Mouse (Mus musculus): ENCODE measurements around the gene S100a8. TPM values are rescaled to one million over a fixed set of nuclear protein-coding genes. Genes with fewer than 3 reads are reported as not detected.
A peak's percentile ranks its signal among the peaks of the same experiment; 100 is the strongest.

S100a8 gene
- not detected in 2 replicates for polyA plus RNA-seq (2012; rRNA removed)

DNA sequence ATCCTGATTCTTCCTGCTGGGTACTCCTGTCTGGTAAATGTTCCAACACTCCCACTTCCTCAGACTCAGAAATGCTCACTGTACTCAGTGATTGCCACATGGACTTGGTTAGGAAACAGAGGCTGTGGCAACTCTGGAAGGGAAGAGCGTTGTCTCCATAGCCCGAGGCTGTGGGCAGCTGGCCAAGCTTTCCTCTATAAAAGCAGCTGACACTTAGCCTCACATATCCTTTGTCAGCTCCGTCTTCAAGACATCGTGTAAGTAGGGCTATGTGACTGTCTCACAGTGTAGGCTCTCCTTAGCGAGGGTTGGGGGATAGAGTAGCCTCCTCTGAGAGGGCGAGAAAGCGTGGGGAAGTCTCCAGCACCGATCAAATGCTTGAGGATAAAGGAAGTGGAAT lies at the start of gene S100a8:
S100a8 (plus strand) TSS at position 133 of the 400 bp plus-strand sequence.
- Histone ChIP-seq H3K27ac (ENCODE audit: control insufficient read depth, insufficient read depth, low read depth, low read length) (no peak within 1 kb of the TSS), H3K27me3 (ENCODE audit: control insufficient read depth, insufficient read depth, low read length) (no peaks in the 10 kb centered on the region), H3K36me3 (ENCODE audit: control insufficient read depth, insufficient read depth, low read length) (no peaks in the 10 kb centered on the region), H3K4me3 (ENCODE audit: control insufficient read depth, low read depth, low read length) (no peak within 1 kb of the TSS), H3K4me1 (ENCODE audit: control insufficient read depth, insufficient read depth, low read length) (no peaks in the 10 kb centered on the region)
- TF ChIP-seq CTCF (IDR thresholded peaks at IDR 0.05; ENCODE audit: control insufficient read depth, insufficient read depth, insufficient replicate concordance, low read depth, low read length), result no peak
- no peak for TF ChIP-seq POLR2A (IDR thresholded peaks at IDR 0.05; ENCODE audit: control insufficient read depth, low read depth, low read length)

DNA sequence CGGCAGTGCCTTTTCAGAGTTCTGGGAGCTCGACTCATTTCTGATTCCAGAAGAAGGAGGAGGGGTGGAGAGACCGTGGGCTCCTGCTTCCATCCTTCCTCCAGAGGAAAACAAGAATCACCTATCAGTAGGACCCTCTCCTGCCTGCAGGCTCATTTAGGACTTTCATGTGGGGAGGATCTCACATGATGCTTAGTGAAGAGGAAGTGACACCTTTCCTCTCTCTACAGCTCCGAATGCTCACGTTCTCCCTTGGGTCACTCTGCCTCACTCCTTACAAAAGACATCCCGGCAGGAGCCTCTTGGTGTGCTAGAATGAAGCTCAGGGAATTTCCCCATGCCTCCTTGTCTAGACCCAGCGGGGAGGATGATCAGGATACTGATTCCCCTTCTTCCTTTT lies 47.2 kb upstream of the S100a8 start:
- no peak for TF ChIP-seq CTCF (IDR thresholded peaks at IDR 0.05; ENCODE audit: control insufficient read depth, insufficient read depth, insufficient replicate concordance, low read depth, low read length)
- no peak for TF ChIP-seq POLR2A (IDR thresholded peaks at IDR 0.05; ENCODE audit: control insufficient read depth, low read depth, low read length)
- no peaks in the 10 kb centered on the region for H3K27me3 ChIP-seq (ENCODE audit: control insufficient read depth, insufficient read depth, low read length)
- H3K4me3 ChIP-seq (ENCODE audit: control insufficient read depth, low read depth, low read length), result no peak overlapping the region
- H3K4me1 ChIP-seq (ENCODE audit: control insufficient read depth, insufficient read depth, low read length), result peaks cover 2% of the 10 kb centered on the region; the same call in 1 of the 2 replicates
- no peaks in the 10 kb centered on the region for H3K36me3 ChIP-seq (ENCODE audit: control insufficient read depth, insufficient read depth, low read length)
- H3K27ac ChIP-seq (ENCODE audit: control insufficient read depth, insufficient read depth, low read depth, low read length), result no peak overlapping the region

DNA sequence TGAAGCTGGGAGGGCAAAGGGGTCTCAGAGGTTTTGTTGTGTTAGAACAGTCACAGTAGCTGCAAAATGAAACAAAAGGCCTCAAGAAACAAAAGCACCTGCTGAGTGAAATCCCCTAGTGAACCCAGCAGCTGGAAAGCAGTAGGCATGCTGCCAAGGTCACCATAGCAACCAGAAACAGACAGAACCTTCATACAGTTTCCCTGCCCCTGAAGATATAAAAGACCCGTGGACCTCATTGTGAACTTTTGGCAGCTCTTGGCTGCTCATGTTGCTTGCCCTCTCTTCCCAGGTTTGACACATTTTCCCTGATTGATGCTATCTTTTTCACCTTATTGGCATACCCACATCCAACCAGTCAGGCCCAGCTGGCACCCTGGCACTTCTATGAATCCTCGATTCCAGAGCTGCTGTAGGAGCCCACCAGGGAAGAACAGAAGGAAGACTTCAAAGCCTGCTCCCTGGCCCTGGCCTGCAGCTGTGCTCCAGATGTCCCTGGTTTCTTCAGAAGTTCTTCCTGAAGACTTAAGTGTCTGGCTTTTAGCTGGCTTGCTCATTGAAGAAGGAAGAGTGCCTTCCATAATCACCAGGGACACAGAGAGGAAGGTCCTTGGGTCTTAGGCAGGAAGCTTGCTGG lies 45.2 kb upstream of the S100a8 start:
- peak overlapping the region; percentile 42; the same call in 1 of the 2 replicates for H3K27ac ChIP-seq (ENCODE audit: control insufficient read depth, insufficient read depth, low read depth, low read length)
- H3K4me1 ChIP-seq (ENCODE audit: control insufficient read depth, insufficient read depth, low read length), result peaks cover 2% of the 10 kb centered on the region; the same call in 1 of the 2 replicates
- no peak overlapping the region for H3K4me3 ChIP-seq (ENCODE audit: control insufficient read depth, low read depth, low read length)
- TF ChIP-seq CTCF (IDR thresholded peaks at IDR 0.05; ENCODE audit: control insufficient read depth, insufficient read depth, insufficient replicate concordance, low read depth, low read length) (no peak), POLR2A (IDR thresholded peaks at IDR 0.05; ENCODE audit: control insufficient read depth, low read depth, low read length) (no peak)
- no peaks in the 10 kb centered on the region for H3K27me3 ChIP-seq (ENCODE audit: control insufficient read depth, insufficient read depth, low read length)
- no peaks in the 10 kb centered on the region for H3K36me3 ChIP-seq (ENCODE audit: control insufficient read depth, insufficient read depth, low read length)

DNA sequence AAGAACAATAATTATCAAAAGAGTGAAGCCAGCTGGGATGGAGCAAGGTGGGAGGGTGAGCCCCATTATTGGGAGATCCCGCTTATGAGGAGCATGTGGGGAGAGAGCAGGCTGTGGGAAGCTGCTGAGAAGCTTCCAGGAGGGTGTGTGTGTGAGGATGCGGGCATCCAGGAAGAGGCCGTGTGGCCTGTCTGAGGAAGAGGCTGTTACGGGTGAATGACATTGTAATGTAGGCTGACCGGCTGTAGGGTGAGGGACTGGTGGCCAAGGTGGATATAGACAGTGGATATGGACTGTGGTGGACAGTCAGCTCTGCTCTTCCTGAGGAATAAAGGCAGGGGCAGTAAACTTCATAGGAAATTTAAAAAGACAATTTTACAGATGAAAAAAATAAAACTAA lies 43.3 kb upstream of the S100a8 start:
- TF ChIP-seq POLR2A (IDR thresholded peaks at IDR 0.05; ENCODE audit: control insufficient read depth, low read depth, low read length) (no peak), CTCF (IDR thresholded peaks at IDR 0.05; ENCODE audit: control insufficient read depth, insufficient read depth, insufficient replicate concordance, low read depth, low read length) (no peak)
- H3K36me3 ChIP-seq (ENCODE audit: control insufficient read depth, insufficient read depth, low read length), result no peaks in the 10 kb centered on the region
- H3K27ac ChIP-seq (ENCODE audit: control insufficient read depth, insufficient read depth, low read depth, low read length), result no peak overlapping the region
- H3K4me1 ChIP-seq (ENCODE audit: control insufficient read depth, insufficient read depth, low read length), result peaks cover 2% of the 10 kb centered on the region; the same call in 1 of the 2 replicates
- no peaks in the 10 kb centered on the region for H3K27me3 ChIP-seq (ENCODE audit: control insufficient read depth, insufficient read depth, low read length)
- H3K4me3 ChIP-seq (ENCODE audit: control insufficient read depth, low read depth, low read length), result no peak overlapping the region

DNA sequence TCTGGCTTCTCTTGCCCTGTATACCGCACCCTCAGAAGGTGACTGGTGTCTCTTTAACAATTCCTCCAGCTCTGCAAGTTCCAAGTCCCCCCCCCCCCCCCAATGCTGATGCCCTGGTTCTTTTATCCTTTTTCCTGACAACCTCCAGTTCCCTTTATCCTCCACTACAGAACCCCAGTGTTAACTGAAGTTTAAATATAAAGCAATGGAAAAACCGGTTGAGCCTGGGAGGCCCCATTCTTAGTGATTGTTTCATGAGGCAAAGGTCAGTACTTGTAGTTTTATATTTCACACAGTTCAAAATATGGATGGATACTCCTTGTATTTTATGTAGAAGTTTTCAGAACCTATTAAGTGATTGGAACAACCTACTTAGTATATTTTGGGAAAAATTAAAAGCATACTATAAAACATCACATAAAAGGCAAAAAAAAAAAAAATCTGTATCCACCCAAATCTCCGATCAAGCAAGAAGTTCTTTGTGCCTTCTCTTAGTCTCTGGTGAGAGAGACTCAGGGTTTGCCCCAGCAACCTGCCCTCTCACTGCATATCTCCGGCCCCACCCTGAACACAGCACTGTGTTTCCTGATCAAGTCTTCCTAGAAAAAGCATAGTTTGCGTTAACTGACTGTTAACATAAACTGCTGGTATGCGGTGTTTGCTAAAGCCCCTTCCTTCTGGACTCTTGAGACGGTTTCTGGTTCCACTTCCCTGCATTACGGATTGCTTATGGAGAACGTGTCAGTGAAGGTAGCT lies 42.3 kb upstream of the S100a8 start:
- no peaks in the 10 kb centered on the region for H3K27me3 ChIP-seq (ENCODE audit: control insufficient read depth, insufficient read depth, low read length)
- TF ChIP-seq CTCF (IDR thresholded peaks at IDR 0.05; ENCODE audit: control insufficient read depth, insufficient read depth, insufficient replicate concordance, low read depth, low read length) (no peak), POLR2A (IDR thresholded peaks at IDR 0.05; ENCODE audit: control insufficient read depth, low read depth, low read length) (no peak)
- H3K27ac ChIP-seq (ENCODE audit: control insufficient read depth, insufficient read depth, low read depth, low read length), result no peak overlapping the region

DNA sequence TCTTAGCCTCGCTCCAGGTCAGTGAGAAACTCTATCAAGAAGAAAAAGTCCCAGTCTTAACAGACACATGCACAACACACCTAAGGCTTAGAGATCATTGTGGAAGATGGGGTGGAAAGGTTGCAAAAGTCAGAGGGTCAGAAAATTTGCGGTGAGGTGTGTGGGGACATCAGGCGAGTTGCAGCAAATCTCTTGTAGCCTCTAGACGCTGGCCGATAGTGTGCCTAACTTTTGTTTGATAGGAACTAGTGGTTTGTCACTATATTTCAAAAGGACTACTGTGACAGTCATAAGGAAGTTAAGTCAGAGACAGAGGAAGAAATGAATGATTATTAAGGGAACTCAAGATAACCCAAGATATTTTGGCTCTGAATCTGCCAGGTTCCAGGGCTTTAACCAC lies 41.4 kb upstream of the S100a8 start:
- no peaks in the 10 kb centered on the region for H3K36me3 ChIP-seq (ENCODE audit: control insufficient read depth, insufficient read depth, low read length)
- H3K27me3 ChIP-seq (ENCODE audit: control insufficient read depth, insufficient read depth, low read length), result no peaks in the 10 kb centered on the region
- H3K27ac ChIP-seq (ENCODE audit: control insufficient read depth, insufficient read depth, low read depth, low read length), result no peak overlapping the region
- no peak overlapping the region for H3K4me3 ChIP-seq (ENCODE audit: control insufficient read depth, low read depth, low read length)
- TF ChIP-seq CTCF (IDR thresholded peaks at IDR 0.05; ENCODE audit: control insufficient read depth, insufficient read depth, insufficient replicate concordance, low read depth, low read length) (no peak), POLR2A (IDR thresholded peaks at IDR 0.05; ENCODE audit: control insufficient read depth, low read depth, low read length) (no peak)
- H3K4me1 ChIP-seq (ENCODE audit: control insufficient read depth, insufficient read depth, low read length), result peaks cover 2% of the 10 kb centered on the region; the same call in 1 of the 2 replicates

More for the DNA sequence above, 42.3 kb upstream of the S100a8 start:
- Histone ChIP-seq H3K4me3 (ENCODE audit: control insufficient read depth, low read depth, low read length) (no peak overlapping the region), H3K36me3 (ENCODE audit: control insufficient read depth, insufficient read depth, low read length) (no peaks in the 10 kb centered on the region), H3K4me1 (ENCODE audit: control insufficient read depth, insufficient read depth, low read length) (peaks cover 2% of the 10 kb centered on the region; the same call in 1 of the 2 replicates)

DNA sequence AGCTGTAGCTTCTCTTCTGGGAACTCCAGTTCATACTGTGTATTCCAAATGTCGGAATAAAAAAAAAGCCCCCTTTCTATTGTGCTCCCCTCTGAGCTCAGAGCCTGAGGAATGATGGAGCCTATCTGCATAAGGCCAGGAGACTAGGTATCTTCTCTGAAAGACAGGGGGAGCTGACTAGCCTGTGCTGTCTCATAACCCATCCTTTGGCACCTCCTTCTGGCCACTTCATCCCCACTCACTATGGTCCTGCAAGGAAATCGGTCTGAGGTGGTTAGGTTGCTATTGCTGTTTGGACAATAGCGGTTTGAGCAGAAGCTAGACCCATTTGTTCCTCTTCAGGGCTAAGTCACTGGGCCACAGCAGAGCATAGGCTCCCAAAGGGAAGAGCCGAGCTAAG lies 41.0 kb upstream of the S100a8 start:
- no peaks in the 10 kb centered on the region for H3K36me3 ChIP-seq (ENCODE audit: control insufficient read depth, insufficient read depth, low read length)
- H3K4me3 ChIP-seq (ENCODE audit: control insufficient read depth, low read depth, low read length), result no peak overlapping the region
- TF ChIP-seq CTCF (IDR thresholded peaks at IDR 0.05; ENCODE audit: control insufficient read depth, insufficient read depth, insufficient replicate concordance, low read depth, low read length), result peak; percentile 37; the same call in 1 of the 2 replicates
- TF ChIP-seq POLR2A (IDR thresholded peaks at IDR 0.05; ENCODE audit: control insufficient read depth, low read depth, low read length), result no peak
- H3K4me1 ChIP-seq (ENCODE audit: control insufficient read depth, insufficient read depth, low read length), result peaks cover 2% of the 10 kb centered on the region; the same call in 1 of the 2 replicates
- no peak overlapping the region for H3K27ac ChIP-seq (ENCODE audit: control insufficient read depth, insufficient read depth, low read depth, low read length)
- no peaks in the 10 kb centered on the region for H3K27me3 ChIP-seq (ENCODE audit: control insufficient read depth, insufficient read depth, low read length)

All from testis, adult 2 months (tissue).